Mouse (Mus musculus): ENCODE data around the gene Ppp2r5d. TPM values are rescaled to one million over a fixed set of nuclear protein-coding genes. Genes with fewer than 3 reads are reported as not detected.

The Ppp2r5d gene
- polyA plus RNA-seq, 1 experiment = 28.8 TPM

DNA sequence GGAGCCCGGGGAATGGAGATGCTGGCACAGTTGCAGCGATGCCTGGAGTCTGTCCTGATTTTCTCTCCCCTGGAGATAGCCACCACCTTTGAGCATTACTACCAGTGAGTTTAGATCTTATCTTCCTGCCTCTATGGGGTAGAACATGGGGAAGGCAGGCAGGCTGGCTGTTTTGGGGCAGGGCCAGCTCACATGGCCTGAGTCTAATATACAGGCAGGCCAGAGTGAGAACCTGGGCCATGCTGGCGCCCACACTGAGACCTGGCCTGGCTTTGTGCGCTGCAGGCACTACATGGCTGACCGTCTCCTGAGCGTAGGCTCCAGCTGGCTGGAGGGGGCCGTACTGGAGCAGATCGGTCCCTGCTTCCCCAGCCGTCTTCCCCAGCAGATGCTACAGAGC lies 43.6 kb downstream of the Ppp2r5d start:
- Histone ChIP-seq H3K27me3 (ENCODE audit: control insufficient read depth, insufficient read depth, low read length) (no peaks in the 10 kb centered on the region), H3K36me3 (ENCODE audit: control insufficient read depth, insufficient read depth, low read length) (peaks cover 4% of the 10 kb centered on the region), H3K4me1 (ENCODE audit: control insufficient read depth, insufficient read depth, insufficient read length) (no peaks in the 10 kb centered on the region), H3K27ac (ENCODE audit: insufficient read depth, low read length) (no peak overlapping the region), H3K4me3 (ENCODE audit: extremely low read depth, insufficient read depth, insufficient read length) (no peak overlapping the region)
- TF ChIP-seq POLR2A (IDR thresholded peaks at IDR 0.05; ENCODE audit: low read depth, low read length) = no peak
- TF ChIP-seq CTCF (IDR thresholded peaks at IDR 0.05; ENCODE audit: extremely low read depth, insufficient read depth, insufficient read length, insufficient replicate concordance) = no peak
- 94% methylated on average over 9 of the region's 9 CpGs for WGBS
- DNase-seq (ENCODE audit: low read depth in 1 of 2, low spot score in 2 of 2) = no peak

DNA sequence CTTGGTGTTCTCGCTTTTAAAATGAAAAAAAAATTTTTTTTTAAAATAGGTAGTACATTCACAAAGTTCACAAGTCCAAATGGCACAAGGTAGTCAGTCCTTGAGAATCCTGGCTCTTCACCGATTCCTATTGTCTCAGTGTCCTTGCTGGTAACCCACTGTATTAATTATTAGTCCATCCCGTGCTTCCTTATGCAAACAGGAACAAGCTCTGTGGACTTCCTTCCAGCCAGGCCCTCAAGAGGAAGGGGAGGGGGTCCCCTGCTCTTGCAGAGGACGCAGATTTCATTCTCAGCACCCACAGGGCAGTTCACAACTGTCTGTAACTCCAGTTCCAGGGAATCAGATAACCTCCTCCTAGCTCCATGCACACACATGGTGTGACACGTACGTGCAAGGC lies 48.9 kb downstream of the Ppp2r5d start:
- no peaks in the 10 kb centered on the region for H3K27me3 ChIP-seq (ENCODE audit: control insufficient read depth, insufficient read depth, low read length)
- H3K27ac ChIP-seq (ENCODE audit: insufficient read depth, low read length) = no peak overlapping the region
- DNase-seq (ENCODE audit: low read depth in 1 of 2, low spot score in 2 of 2) = no peak
- no peak overlapping the region for H3K4me3 ChIP-seq (ENCODE audit: extremely low read depth, insufficient read depth, insufficient read length)
- no peaks in the 10 kb centered on the region for H3K36me3 ChIP-seq (ENCODE audit: control insufficient read depth, insufficient read depth, low read length)
- WGBS = 86% methylated on average over 6 of the region's 6 CpGs
- TF ChIP-seq CTCF (IDR thresholded peaks at IDR 0.05; ENCODE audit: extremely low read depth, insufficient read depth, insufficient read length, insufficient replicate concordance) = no peak
- TF ChIP-seq POLR2A (IDR thresholded peaks at IDR 0.05; ENCODE audit: low read depth, low read length) = no peak
- peaks cover 4% of the 10 kb centered on the region; the same call in 1 of the 2 replicates for H3K4me1 ChIP-seq (ENCODE audit: control insufficient read depth, insufficient read depth, insufficient read length)

DNA sequence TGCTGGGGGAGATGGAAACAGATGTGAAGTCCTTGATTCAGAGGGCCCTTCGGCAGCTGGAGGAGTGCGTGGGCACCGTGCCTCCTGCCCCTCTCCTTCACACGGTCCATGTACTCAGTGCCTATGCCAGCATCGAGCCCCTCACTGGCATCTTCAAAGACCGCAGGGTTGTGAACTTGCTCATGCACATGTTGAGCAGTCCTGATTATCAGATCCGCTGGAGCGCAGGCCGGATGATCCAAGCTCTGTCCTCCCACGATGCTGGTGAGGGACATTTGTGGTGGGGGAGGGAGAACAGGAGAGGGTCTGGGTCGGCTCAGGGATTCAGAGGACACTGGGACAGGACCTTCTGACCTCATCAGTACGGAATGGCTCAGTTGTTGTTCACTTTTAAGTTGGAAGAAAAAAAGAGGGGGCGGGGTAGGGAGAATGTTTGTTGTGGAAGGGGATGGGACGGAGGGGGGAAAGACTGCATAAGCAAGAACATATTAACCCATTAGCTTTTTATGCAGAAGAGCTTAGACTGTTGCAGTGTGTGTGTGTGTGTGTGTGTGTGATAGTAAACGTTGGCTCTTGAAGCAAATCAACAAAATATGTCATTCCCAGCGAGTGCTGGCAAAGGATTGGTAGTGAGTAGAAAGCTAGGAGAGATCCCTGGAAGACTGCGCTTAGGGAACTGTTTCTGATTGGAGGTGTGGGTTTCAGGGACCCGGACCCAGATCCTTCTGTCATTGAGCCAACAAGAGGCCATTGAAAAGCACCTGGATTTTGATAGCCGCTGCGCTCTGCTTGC lies 53.0 kb downstream of the Ppp2r5d start:
- no peak for DNase-seq (ENCODE audit: low read depth in 1 of 2, low spot score in 2 of 2)
- no peak for TF ChIP-seq POLR2A (IDR thresholded peaks at IDR 0.05; ENCODE audit: low read depth, low read length)
- TF ChIP-seq CTCF (IDR thresholded peaks at IDR 0.05; ENCODE audit: extremely low read depth, insufficient read depth, insufficient read length, insufficient replicate concordance) = no peak
- Histone ChIP-seq H3K4me3 (ENCODE audit: extremely low read depth, insufficient read depth, insufficient read length) (no peak overlapping the region), H3K4me1 (ENCODE audit: control insufficient read depth, insufficient read depth, insufficient read length) (peaks cover 14% of the 10 kb centered on the region; the same call in 1 of the 2 replicates), H3K27ac (ENCODE audit: insufficient read depth, low read length) (no peak overlapping the region; the same call in 1 of the 2 replicates), H3K27me3 (ENCODE audit: control insufficient read depth, insufficient read depth, low read length) (no peaks in the 10 kb centered on the region), H3K36me3 (ENCODE audit: control insufficient read depth, insufficient read depth, low read length) (peaks cover 2% of the 10 kb centered on the region; the same call in 1 of the 2 replicates)
- WGBS = 84% methylated on average over 20 of the region's 20 CpGs

DNA sequence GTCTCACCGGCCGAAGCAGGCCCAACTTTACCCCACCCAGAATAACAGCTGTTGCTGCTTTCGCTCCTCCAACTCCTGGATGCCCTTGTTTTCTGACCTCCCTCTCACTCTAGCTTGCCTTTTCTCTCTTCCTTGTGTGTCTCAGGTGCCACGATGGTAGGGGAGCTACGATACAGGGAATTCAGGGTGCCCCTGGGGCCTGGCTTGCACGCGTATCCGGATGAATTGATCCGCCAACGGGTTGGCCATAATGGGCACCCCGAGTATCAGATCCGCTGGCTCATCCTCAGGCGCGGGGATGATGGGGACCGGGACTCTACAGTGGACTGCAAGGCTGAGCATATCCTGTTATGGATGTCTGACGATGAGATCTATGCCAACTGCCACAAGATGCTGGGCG lies 53.6 kb downstream of the Ppp2r5d start:
- peak overlapping the region; percentile 17; the same call in 1 of the 2 replicates for H3K27ac ChIP-seq (ENCODE audit: insufficient read depth, low read length)
- 69% methylated on average over 17 of the region's 17 CpGs for WGBS
- peaks cover 2% of the 10 kb centered on the region; the same call in 1 of the 2 replicates for H3K36me3 ChIP-seq (ENCODE audit: control insufficient read depth, insufficient read depth, low read length)
- no peak for DNase-seq (ENCODE audit: low read depth in 1 of 2, low spot score in 2 of 2)
- no peaks in the 10 kb centered on the region for H3K27me3 ChIP-seq (ENCODE audit: control insufficient read depth, insufficient read depth, low read length)
- peaks cover 14% of the 10 kb centered on the region; the same call in 1 of the 2 replicates for H3K4me1 ChIP-seq (ENCODE audit: control insufficient read depth, insufficient read depth, insufficient read length)
- TF ChIP-seq CTCF (IDR thresholded peaks at IDR 0.05; ENCODE audit: extremely low read depth, insufficient read depth, insufficient read length, insufficient replicate concordance) = no peak
- TF ChIP-seq POLR2A (IDR thresholded peaks at IDR 0.05; ENCODE audit: low read depth, low read length) = no peak
- no peak overlapping the region for H3K4me3 ChIP-seq (ENCODE audit: extremely low read depth, insufficient read depth, insufficient read length)

DNA sequence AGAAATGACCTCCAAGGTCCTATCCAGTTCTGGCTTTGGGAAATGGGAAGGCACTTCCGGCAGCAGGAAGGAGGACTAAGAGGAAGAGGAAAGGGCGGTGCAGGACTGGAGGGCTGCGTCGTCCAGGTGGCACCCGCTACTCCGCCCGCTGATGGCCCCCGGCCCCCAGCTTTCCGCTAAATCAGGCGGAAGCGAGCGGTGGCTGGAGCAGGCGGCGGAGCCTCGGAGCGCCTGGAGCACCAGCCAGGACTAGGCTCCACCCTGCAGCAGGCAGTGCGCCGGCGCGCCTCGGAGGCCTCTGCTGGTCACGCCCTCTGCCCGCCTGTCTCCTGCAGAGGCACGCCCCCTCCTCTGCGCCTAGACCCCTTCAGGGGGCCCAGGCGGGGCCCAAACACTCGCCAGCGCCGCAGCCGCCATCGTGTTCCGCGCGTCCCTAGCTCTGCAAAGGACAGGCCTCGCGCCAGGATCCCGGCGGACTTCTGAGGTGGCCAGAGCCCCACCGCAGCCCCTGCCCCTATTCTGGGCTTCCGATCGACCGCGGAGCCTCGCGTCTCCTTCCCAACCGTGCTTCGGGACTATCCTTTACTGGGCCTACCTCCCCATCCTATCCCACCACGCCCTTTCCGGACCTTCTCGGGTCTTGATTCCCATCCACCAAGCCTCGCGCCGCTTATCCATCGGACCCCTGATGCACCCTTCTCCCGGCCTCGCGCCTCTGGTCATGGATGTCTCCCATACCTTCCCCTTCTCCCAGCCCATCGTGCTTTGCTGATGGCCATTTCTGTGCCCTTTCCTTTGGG lies 54.5 kb downstream of the Ppp2r5d start, which contains the start of gene Cul7:
Gene Cul7, plus strand, starts transcription at position 106 of the 800 bp plus-strand sequence.
- Histone ChIP-seq H3K27me3 (ENCODE audit: control insufficient read depth, insufficient read depth, low read length) (no peaks in the 10 kb centered on the region), H3K4me1 (ENCODE audit: control insufficient read depth, insufficient read depth, insufficient read length) (peaks cover 14% of the 10 kb centered on the region; the same call in 1 of the 2 replicates), H3K4me3 (ENCODE audit: extremely low read depth, insufficient read depth, insufficient read length) (peak within 1 kb of the TSS; percentile 55), H3K27ac (ENCODE audit: insufficient read depth, low read length) (peak within 1 kb of the TSS; percentile 60), H3K36me3 (ENCODE audit: control insufficient read depth, insufficient read depth, low read length) (peaks cover 2% of the 10 kb centered on the region; the same call in 1 of the 2 replicates)
- peak; percentile 35 to 77 for DNase-seq (ENCODE audit: low read depth in 1 of 2, low spot score in 2 of 2)
- no peak; the same call in 1 of the 2 replicates for TF ChIP-seq POLR2A (IDR thresholded peaks at IDR 0.05; ENCODE audit: low read depth, low read length)
- no peak for TF ChIP-seq CTCF (IDR thresholded peaks at IDR 0.05; ENCODE audit: extremely low read depth, insufficient read depth, insufficient read length, insufficient replicate concordance)
- WGBS = under 1% methylated on average over 57 of the region's 58 CpGs

DNA sequence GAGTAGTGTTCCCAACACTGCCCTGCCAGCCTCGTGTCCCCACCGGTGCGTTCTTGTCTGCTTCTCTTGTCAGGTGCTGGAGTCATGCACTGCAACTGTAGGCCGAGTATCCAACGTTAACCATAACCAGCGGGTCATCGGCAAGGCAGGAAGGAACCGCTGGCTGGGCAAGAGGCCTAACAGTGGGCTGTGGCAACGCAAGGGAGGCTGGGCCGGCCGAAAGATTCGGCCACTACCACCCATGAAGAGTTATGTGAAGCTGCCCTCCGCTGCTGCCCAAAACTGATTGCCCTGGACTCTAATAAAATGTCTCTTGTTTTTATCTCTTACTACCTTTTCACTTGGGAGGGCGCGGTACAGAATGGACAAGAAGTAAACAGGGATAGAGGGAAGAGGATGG lies 55.1 kb downstream of the Ppp2r5d start:
- Histone ChIP-seq H3K27me3 (ENCODE audit: control insufficient read depth, insufficient read depth, low read length) (no peaks in the 10 kb centered on the region), H3K36me3 (ENCODE audit: control insufficient read depth, insufficient read depth, low read length) (peaks cover 2% of the 10 kb centered on the region; the same call in 1 of the 2 replicates), H3K4me3 (ENCODE audit: extremely low read depth, insufficient read depth, insufficient read length) (peak overlapping the region; percentile 55; the same call in 1 of the 2 replicates), H3K27ac (ENCODE audit: insufficient read depth, low read length) (peak overlapping the region; percentile 60), H3K4me1 (ENCODE audit: control insufficient read depth, insufficient read depth, insufficient read length) (peaks cover 17% of the 10 kb centered on the region; the same call in 1 of the 2 replicates)
- TF ChIP-seq POLR2A (IDR thresholded peaks at IDR 0.05; ENCODE audit: low read depth, low read length) (no peak), CTCF (IDR thresholded peaks at IDR 0.05; ENCODE audit: extremely low read depth, insufficient read depth, insufficient read length, insufficient replicate concordance) (no peak)
- DNase-seq (ENCODE audit: low read depth in 1 of 2, low spot score in 2 of 2) = no peak
- WGBS = 53% methylated on average over 15 of the region's 15 CpGs

All from spleen, adult 2 months (tissue).